Mouse (Mus musculus): ENCODE data around the gene Nox3. TPM values are rescaled to one million over a fixed set of nuclear protein-coding genes. Genes with fewer than 3 reads are reported as not detected.
A peak's percentile ranks its signal among the peaks of the same experiment; 100 is the strongest.

Nox3 gene
- polyA plus RNA-seq, 1 experiment from 2014 or later, result not detected

DNA sequence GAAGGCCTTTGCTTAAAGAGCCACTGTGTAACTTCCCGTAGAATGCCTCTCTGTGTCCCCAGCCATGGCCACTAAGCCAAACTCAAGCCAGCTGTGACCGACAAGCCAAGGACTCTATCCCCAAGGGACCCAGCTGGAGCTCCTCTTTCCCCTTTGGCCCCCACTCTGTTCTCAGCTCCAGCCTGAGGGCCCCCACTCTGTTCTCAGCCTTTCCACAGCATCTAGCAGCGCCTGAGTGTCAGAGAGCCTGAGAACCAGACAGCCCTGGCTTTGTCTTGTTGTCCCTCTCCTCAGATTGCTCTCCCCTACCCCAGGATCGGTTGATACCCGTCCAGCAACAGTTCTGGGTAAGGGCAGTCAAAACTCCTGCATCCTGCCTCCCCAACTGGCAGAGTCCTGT lies 36.6 kb downstream of the Nox3 start:
- WGBS, result 85% methylated on average over 5 of the region's 5 CpGs
- H3K4me1 ChIP-seq, result no peaks in the 10 kb centered on the region
- no peak overlapping the region for H3K27ac ChIP-seq (replicated peaks)
- H3K36me3 ChIP-seq, result no peaks in the 10 kb centered on the region
- no peaks in the 10 kb centered on the region for H3K27me3 ChIP-seq (replicated peaks)
- no peaks in the 10 kb centered on the region for H3K9me3 ChIP-seq (replicated peaks)
- no peak for ATAC-seq (ENCODE audit: low FRiP score)
- no peak overlapping the region for H3K4me2 ChIP-seq
- H3K9ac ChIP-seq (replicated peaks), result no peak overlapping the region
- H3K4me3 ChIP-seq (replicated peaks), result no peak overlapping the region

DNA sequence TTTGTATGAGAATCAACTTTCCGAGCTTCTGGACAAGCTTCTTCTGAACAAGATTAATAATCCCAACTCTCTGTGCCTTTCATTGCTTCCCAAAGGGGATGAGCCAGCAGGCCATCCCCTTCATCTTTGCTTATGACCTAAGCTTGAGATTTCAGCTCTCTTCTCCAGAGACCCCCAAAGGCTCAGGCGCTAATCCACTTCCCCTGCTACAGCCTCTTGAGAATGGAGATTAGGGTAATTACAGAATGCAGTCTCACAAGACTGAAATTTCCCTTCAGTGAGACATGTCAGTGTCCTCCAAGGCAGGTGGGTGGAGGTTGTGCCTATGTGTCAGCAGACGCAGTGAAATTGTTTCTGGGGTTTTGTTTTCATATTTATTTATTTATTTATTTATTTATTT lies 45.7 kb downstream of the Nox3 start:
- ATAC-seq (ENCODE audit: low FRiP score), result no peak
- Histone ChIP-seq H3K4me2 (no peak overlapping the region), H3K9me3 (replicated peaks) (no peaks in the 10 kb centered on the region), H3K27ac (replicated peaks) (no peak overlapping the region), H3K9ac (replicated peaks) (no peak overlapping the region), H3K27me3 (replicated peaks) (no peaks in the 10 kb centered on the region), H3K4me1 (no peaks in the 10 kb centered on the region), H3K36me3 (no peaks in the 10 kb centered on the region), H3K4me3 (replicated peaks) (no peak overlapping the region)
- WGBS, result 43% methylated on average over 3 of the region's 3 CpGs

DNA sequence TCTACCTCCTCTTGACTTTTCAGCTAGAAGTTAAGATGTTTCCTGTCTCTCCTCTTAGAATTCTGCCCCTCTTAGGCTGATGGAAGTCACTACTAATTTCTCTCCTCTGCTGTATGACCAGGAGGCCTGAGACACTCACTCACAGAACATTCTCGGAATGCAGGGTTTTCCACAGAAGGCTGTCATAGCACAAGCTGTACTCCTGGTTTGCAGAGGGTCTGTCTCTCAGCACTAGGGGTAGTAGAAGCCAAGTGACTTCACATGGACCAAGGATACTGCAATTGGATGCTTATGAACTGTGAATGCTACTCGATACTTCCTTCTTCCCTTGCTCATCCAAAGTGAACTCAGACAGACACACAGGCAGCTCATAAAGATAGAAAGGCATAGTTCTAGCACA lies 52.5 kb downstream of the Nox3 start:
- H3K27me3 ChIP-seq (replicated peaks), result no peaks in the 10 kb centered on the region
- H3K4me3 ChIP-seq (replicated peaks), result no peak overlapping the region
- peaks cover 9% of the 10 kb centered on the region; the same call in 1 of the 2 replicates for H3K4me1 ChIP-seq
- H3K9ac ChIP-seq (replicated peaks), result no peak overlapping the region
- no peaks in the 10 kb centered on the region for H3K36me3 ChIP-seq
- no peak overlapping the region for H3K4me2 ChIP-seq
- no peak for ATAC-seq (ENCODE audit: low FRiP score)
- H3K9me3 ChIP-seq (replicated peaks), result no peaks in the 10 kb centered on the region
- no peak overlapping the region for H3K27ac ChIP-seq (replicated peaks)
- 96% methylated on average over 2 of the region's 2 CpGs for WGBS

GRCm38 (mm10) chr17:3641456-3641855 lies 54.6 kb downstream of the Nox3 start:
- H3K27me3 ChIP-seq (replicated peaks), result no peaks in the 10 kb centered on the region
- H3K4me1 ChIP-seq, result peaks cover 21% of the 10 kb centered on the region
- ATAC-seq (ENCODE audit: low FRiP score), result no peak
- H3K4me3 ChIP-seq (replicated peaks), result no peak overlapping the region
- H3K36me3 ChIP-seq, result no peaks in the 10 kb centered on the region
- H3K27ac ChIP-seq (replicated peaks), result no peak overlapping the region
- WGBS, result 46% methylated on average over 5 of the region's 5 CpGs
- H3K9ac ChIP-seq (replicated peaks), result no peak overlapping the region
- H3K4me2 ChIP-seq, result no peak overlapping the region
- no peaks in the 10 kb centered on the region for H3K9me3 ChIP-seq (replicated peaks)

DNA sequence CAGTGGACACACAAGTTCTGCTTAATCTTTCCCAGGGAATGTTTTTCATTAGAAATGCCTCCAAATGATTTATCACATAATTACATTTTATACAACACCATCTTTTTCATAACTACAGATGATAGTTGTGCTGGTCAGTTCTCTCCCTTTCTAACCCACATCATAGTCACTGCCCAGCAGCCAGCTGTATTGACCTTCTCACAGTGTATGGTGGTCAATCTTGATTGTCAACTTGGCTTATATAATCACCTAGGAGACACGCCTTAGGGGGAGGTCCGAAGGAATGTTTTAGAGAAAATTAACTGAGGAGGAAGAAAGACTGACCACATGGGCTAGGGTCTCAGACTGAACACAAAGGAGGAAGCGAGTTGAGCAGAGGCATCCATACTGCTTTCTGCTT lies 57.3 kb downstream of the Nox3 start:
- WGBS, result 60% methylated on average over 3 of the region's 3 CpGs

DNA sequence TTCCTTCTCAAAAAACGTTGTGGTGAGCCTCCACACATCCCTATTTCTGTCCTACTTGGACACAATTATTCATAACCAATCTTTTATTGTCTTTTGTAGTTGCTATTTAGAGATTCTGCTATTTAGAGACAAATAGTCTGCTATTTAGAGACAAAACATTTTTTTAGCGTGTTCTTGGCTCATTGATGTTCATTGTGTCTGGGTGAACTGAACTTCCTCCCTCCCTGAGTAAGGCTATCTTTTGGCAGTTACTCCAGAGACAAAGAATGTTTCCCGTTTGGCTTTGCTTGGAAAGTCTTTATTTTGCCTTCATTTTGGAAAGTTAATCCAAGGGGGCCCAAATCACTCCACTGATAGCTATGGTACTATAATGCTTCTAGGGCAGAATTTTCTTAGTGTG lies 63.6 kb downstream of the Nox3 start:
- Histone ChIP-seq H3K4me2 (no peak overlapping the region), H3K27ac (replicated peaks) (no peak overlapping the region), H3K4me3 (replicated peaks) (no peak overlapping the region), H3K36me3 (no peaks in the 10 kb centered on the region), H3K9ac (replicated peaks) (no peak overlapping the region), H3K4me1 (peaks cover 1% of the 10 kb centered on the region; the same call in 1 of the 2 replicates), H3K27me3 (replicated peaks) (no peaks in the 10 kb centered on the region), H3K9me3 (replicated peaks) (no peaks in the 10 kb centered on the region)
- ATAC-seq (ENCODE audit: low FRiP score), result no peak
- 70% methylated on average over 3 of the region's 3 CpGs for WGBS

More for the DNA sequence above, 57.3 kb downstream of the Nox3 start:
- Histone ChIP-seq H3K4me3 (replicated peaks) (no peak overlapping the region), H3K9me3 (replicated peaks) (no peaks in the 10 kb centered on the region), H3K36me3 (no peaks in the 10 kb centered on the region), H3K27ac (replicated peaks) (no peak overlapping the region), H3K4me2 (no peak overlapping the region), H3K9ac (replicated peaks) (no peak overlapping the region), H3K27me3 (replicated peaks) (no peaks in the 10 kb centered on the region), H3K4me1 (peaks cover 21% of the 10 kb centered on the region)
- ATAC-seq (ENCODE audit: low FRiP score), result peak; percentile 47

- H3K27ac ChIP-seq (replicated peaks), result no peak overlapping the region
- H3K27me3 ChIP-seq (replicated peaks), result no peaks in the 10 kb centered on the region
- H3K9me3 ChIP-seq (replicated peaks), result no peaks in the 10 kb centered on the region
- no peak overlapping the region for H3K4me3 ChIP-seq (replicated peaks)
- no peak overlapping the region for H3K9ac ChIP-seq (replicated peaks)
- ATAC-seq (ENCODE audit: low FRiP score), result no peak
- no peak overlapping the region for H3K4me2 ChIP-seq
- WGBS, result 80% methylated on average over 7 of the region's 7 CpGs
- peaks cover 5% of the 10 kb centered on the region for H3K4me1 ChIP-seq
- no peaks in the 10 kb centered on the region for H3K36me3 ChIP-seq
Observed at GRCm38 (mm10) chr17:3616329-3617216, 79.5 kb downstream of the Nox3 start.

GRCm38 (mm10) chr17:3615553-3615952 lies 80.5 kb downstream of the Nox3 start:
- Histone ChIP-seq H3K4me1 (peaks cover 13% of the 10 kb centered on the region), H3K4me2 (no peak overlapping the region), H3K9me3 (replicated peaks) (no peaks in the 10 kb centered on the region), H3K36me3 (no peaks in the 10 kb centered on the region), H3K27ac (replicated peaks) (no peak overlapping the region), H3K4me3 (replicated peaks) (no peak overlapping the region), H3K9ac (replicated peaks) (no peak overlapping the region), H3K27me3 (replicated peaks) (no peaks in the 10 kb centered on the region)
- WGBS, result 79% methylated on average over 1 of the region's 1 CpGs
- no peak for ATAC-seq (ENCODE audit: low FRiP score)

GRCm38 (mm10) chr17:3611781-3612075 lies 84.3 kb downstream of the Nox3 start:
- WGBS, result 78% methylated on average over 5 of the region's 5 CpGs
- Histone ChIP-seq H3K9ac (replicated peaks) (0 out of 2 replicates have a peak overlapping the region, but pooled peaks have one; percentile 36), H3K27ac (replicated peaks) (peak overlapping the region; percentile 86), H3K4me2 (peak overlapping the region; percentile 56), H3K4me3 (replicated peaks) (no peak overlapping the region), H3K4me1 (peaks cover 19% of the 10 kb centered on the region), H3K27me3 (replicated peaks) (no peaks in the 10 kb centered on the region), H3K36me3 (no peaks in the 10 kb centered on the region), H3K9me3 (replicated peaks) (no peaks in the 10 kb centered on the region)
- peak; percentile 48 for ATAC-seq (ENCODE audit: low FRiP score)

GRCm38 (mm10) chr17:3610928-3611780 lies 84.9 kb downstream of the Nox3 start:
- Histone ChIP-seq H3K9ac (replicated peaks) (peak overlapping the region; percentile 36), H3K27ac (replicated peaks) (peak overlapping the region; percentile 86), H3K4me3 (replicated peaks) (peak overlapping the region; percentile 37), H3K4me1 (peaks cover 19% of the 10 kb centered on the region), H3K36me3 (no peaks in the 10 kb centered on the region), H3K4me2 (peak overlapping the region; percentile 56), H3K27me3 (replicated peaks) (no peaks in the 10 kb centered on the region), H3K9me3 (replicated peaks) (no peaks in the 10 kb centered on the region)
- ATAC-seq (ENCODE audit: low FRiP score), result peak; percentile 88
- 11% methylated on average over 21 of the region's 21 CpGs for WGBS

- WGBS, result 27% methylated on average over 7 of the region's 7 CpGs
- ATAC-seq (ENCODE audit: low FRiP score), result peak; percentile 51; the same call in 1 of the 2 replicates
- Histone ChIP-seq H3K27me3 (replicated peaks) (no peaks in the 10 kb centered on the region), H3K9me3 (replicated peaks) (no peaks in the 10 kb centered on the region), H3K27ac (replicated peaks) (peak overlapping the region; percentile 86), H3K9ac (replicated peaks) (no peak overlapping the region), H3K4me3 (replicated peaks) (0 out of 2 replicates have a peak overlapping the region, but pooled peaks have one; percentile 37), H3K36me3 (no peaks in the 10 kb centered on the region), H3K4me1 (peaks cover 19% of the 10 kb centered on the region), H3K4me2 (peak overlapping the region; percentile 56)
Observed at GRCm38 (mm10) chr17:3610307-3610754, 85.7 kb downstream of the Nox3 start.
